Mouse (Mus musculus): Measurements from ENCODE around the gene Rhox4a.
"Not testable (repeated sequence)": the region's sequence is repeated elsewhere in the genome, so short reads cannot be mapped to it uniquely, and the experiment has no call there.

Rhox4a gene

GRCm38 (mm10) chrX:37265038-37265437 is at the start of gene Rhox4a:
TSS of gene Rhox4a (plus strand) at chrX:37265338.
- DNase-seq, result not testable (repeated sequence)

GRCm38 (mm10) chrX:37222158-37222557 is 43.0 kb upstream of the Rhox4a start, which contains the start of gene Rhox1:
TSS of gene Rhox1 (minus strand) at chrX:37222258.
- DNase-seq, result not testable (repeated sequence)

GRCm38 (mm10) chrX:37244676-37245075 is 20.5 kb upstream of the Rhox4a start, which contains the start of gene Rhox2a:
TSS of gene Rhox2a (plus strand) at chrX:37244976.
- DNase-seq, result not testable (repeated sequence)

- not testable (repeated sequence) for DNase-seq
Observed at GRCm38 (mm10) chrX:37249619-37250018, 15.5 kb upstream of the Rhox4a start, which contains the start of gene Rhox3a. TSS of gene Rhox3a (plus strand) at chrX:37249919.

Data from right cerebral cortex, postnatal 25 days (tissue).